Mouse (Mus musculus) spleen, adult 2 months (tissue): ENCODE measurements around the gene Hoxc5.

ENCODE experiments used
- CTCF ChIP-seq: fragments of 200-500 bp; IDR thresholded peaks from 2 replicates; pipeline ENCODE4 v1.5.1; 2011; ENCODE audit warnings: mild to moderate bottlenecking, inconsistent platforms; ENCODE audit not compliant: insufficient read depth, insufficient read length, insufficient replicate concordance; ENCODE audit errors: extremely low read depth
- POLR2A ChIP-seq: fragments of 200-500 bp; IDR thresholded peaks from 2 replicates; pipeline ENCODE4 v1.6.1; 2011; ENCODE audit warnings: low read depth, low read length, inconsistent platforms

DNA sequence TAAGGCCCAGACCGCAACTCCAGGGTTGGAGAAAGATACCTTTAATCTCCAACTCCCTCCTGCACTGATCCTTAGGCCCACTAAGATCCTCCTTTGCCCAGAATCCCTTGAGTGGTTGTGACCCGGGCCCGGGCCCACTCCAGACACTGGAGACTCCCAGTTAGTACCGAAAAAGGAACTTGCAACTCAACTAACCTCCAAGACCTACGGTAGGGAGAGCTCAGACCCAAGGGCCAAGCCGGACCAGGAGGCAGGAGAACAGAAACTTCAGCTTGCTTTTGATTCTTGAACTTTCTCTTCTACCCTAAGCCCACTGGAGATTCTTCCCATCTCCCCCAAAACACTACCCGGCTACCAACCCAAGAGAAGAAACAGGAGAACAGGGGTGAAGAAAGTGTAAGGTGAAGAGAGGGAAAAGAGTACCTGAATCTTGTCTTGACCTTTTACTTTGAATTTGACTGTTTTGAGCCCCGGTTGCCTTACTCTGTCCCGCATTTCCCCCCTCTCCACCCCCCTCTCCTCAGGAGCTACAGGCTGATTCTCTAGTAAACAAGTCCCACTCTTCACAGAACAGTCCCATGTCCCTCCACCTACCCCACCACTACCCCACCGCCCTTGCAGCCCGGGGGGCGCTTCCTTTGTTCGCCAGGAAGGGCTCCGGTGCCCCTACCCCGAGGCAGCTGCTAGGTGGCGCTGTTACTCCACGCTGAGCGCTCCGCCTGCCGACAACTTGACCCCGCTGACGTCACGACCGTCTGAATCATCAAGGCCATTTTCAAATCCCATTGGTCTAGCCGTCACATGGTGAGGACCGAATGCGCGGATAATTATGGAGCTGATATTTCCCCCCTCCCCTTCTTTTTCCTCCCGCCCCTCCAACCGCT, 1.1 kb upstream of the Hoxc5 start:
- no peak for TF ChIP-seq POLR2A
- peak; percentile 58; the same call in 1 of the 2 replicates for TF ChIP-seq CTCF
